Mouse (Mus musculus): Measurements from ENCODE around the gene Mettl16. TPM values are rescaled to one million over a fixed set of nuclear protein-coding genes. Genes with fewer than 3 reads are reported as not detected.

Gene Mettl16
- polyA plus RNA-seq, 1 experiment from 2014 or later: 51.6 TPM

DNA sequence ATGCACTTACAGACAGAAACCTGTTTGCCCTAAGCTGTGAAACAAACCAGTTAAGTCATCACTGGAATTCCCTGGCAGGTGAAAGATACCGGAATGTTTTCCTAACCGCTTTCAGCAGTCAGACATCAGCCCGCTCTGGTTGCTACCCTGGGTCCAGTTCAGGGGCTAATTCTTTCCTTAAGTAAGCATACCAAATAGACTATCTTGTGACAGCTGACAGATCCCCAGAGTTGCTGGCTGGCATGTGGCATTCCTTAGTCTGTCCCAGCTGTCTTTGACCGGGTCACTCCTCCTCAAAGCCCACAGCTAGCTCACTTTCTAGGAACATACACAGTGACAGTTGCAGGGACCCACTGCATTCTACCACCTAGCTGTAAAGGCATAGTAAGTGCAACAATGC, 22.6 kb upstream of the Mettl16 start:
- ATAC-seq (ENCODE audit: insufficient number of reproducible peaks, low FRiP score, low TSS enrichment, low read depth): no peak
- Histone ChIP-seq H3K27me3 (ENCODE audit: control insufficient read depth, insufficient read depth, low read length) (no peaks in the 10 kb centered on the region), H3K4me3 (ENCODE audit: low read depth, low read length) (no peak overlapping the region), H3K27ac (replicated peaks; ENCODE audit: low read depth, low read length) (no peak overlapping the region), H3K9me3 (ENCODE audit: control insufficient read depth, low read length) (no peaks in the 10 kb centered on the region), H3K4me2 (ENCODE audit: low read depth, severe bottlenecking) (no peak overlapping the region), H3K4me1 (ENCODE audit: control insufficient read depth, insufficient read depth, low read length) (no peaks in the 10 kb centered on the region), H3K36me3 (ENCODE audit: control insufficient read depth, insufficient read depth, low read length) (no peaks in the 10 kb centered on the region), H3K9ac (ENCODE audit: low read length) (no peak overlapping the region)
- WGBS: 65% methylated on average over 4 of the region's 4 CpGs
- DNase-seq (ENCODE audit: low spot score): no peak

- no peaks in the 10 kb centered on the region for H3K36me3 ChIP-seq (ENCODE audit: control insufficient read depth, insufficient read depth, low read length)
- no peaks in the 10 kb centered on the region for H3K4me1 ChIP-seq (ENCODE audit: control insufficient read depth, insufficient read depth, low read length)
- H3K27ac ChIP-seq (replicated peaks; ENCODE audit: low read depth, low read length): no peak overlapping the region
- no peaks in the 10 kb centered on the region for H3K9me3 ChIP-seq (ENCODE audit: control insufficient read depth, low read length)
- no peak for ATAC-seq (ENCODE audit: insufficient number of reproducible peaks, low FRiP score, low TSS enrichment, low read depth)
- DNase-seq (ENCODE audit: low spot score): no peak
- H3K4me3 ChIP-seq (ENCODE audit: low read depth, low read length): no peak overlapping the region
- H3K27me3 ChIP-seq (ENCODE audit: control insufficient read depth, insufficient read depth, low read length): no peaks in the 10 kb centered on the region
- no peak overlapping the region for H3K9ac ChIP-seq (ENCODE audit: low read length)
- H3K4me2 ChIP-seq (ENCODE audit: low read depth, severe bottlenecking): no peak overlapping the region
- WGBS: 85% methylated on average over 13 of the region's 13 CpGs
Measured at GRCm38 (mm10) chr11:74749241-74749640, 21.4 kb upstream of the Mettl16 start.

GRCm38 (mm10) chr11:74750662-74751351, 19.8 kb upstream of the Mettl16 start:
- ATAC-seq (ENCODE audit: insufficient number of reproducible peaks, low FRiP score, low TSS enrichment, low read depth) (no peak), DNase-seq (ENCODE audit: low spot score) (no peak)
- Histone ChIP-seq H3K4me3 (ENCODE audit: low read depth, low read length) (no peak overlapping the region), H3K4me2 (ENCODE audit: low read depth, severe bottlenecking) (no peak overlapping the region), H3K27me3 (ENCODE audit: control insufficient read depth, insufficient read depth, low read length) (no peaks in the 10 kb centered on the region), H3K9ac (ENCODE audit: low read length) (no peak overlapping the region), H3K9me3 (ENCODE audit: control insufficient read depth, low read length) (no peaks in the 10 kb centered on the region), H3K36me3 (ENCODE audit: control insufficient read depth, insufficient read depth, low read length) (no peaks in the 10 kb centered on the region), H3K4me1 (ENCODE audit: control insufficient read depth, insufficient read depth, low read length) (no peaks in the 10 kb centered on the region), H3K27ac (replicated peaks; ENCODE audit: low read depth, low read length) (no peak overlapping the region)
- WGBS: 84% methylated on average over 7 of the region's 7 CpGs

GRCm38 (mm10) chr11:74751352-74752066, 19.1 kb upstream of the Mettl16 start:
- H3K9me3 ChIP-seq (ENCODE audit: control insufficient read depth, low read length): no peaks in the 10 kb centered on the region
- H3K27ac ChIP-seq (replicated peaks; ENCODE audit: low read depth, low read length): no peak overlapping the region
- WGBS: 75% methylated on average over 9 of the region's 9 CpGs

GRCm38 (mm10) chr11:74756631-74757030, 14.0 kb upstream of the Mettl16 start:
- no peak overlapping the region for H3K4me2 ChIP-seq (ENCODE audit: low read depth, severe bottlenecking)
- no peak overlapping the region for H3K27ac ChIP-seq (replicated peaks; ENCODE audit: low read depth, low read length)
- ATAC-seq (ENCODE audit: insufficient number of reproducible peaks, low FRiP score, low TSS enrichment, low read depth) (no peak), DNase-seq (ENCODE audit: low spot score) (no peak)
- no peaks in the 10 kb centered on the region for H3K9me3 ChIP-seq (ENCODE audit: control insufficient read depth, low read length)
- no peaks in the 10 kb centered on the region for H3K4me1 ChIP-seq (ENCODE audit: control insufficient read depth, insufficient read depth, low read length)
- H3K4me3 ChIP-seq (ENCODE audit: low read depth, low read length): no peak overlapping the region
- no peak overlapping the region for H3K9ac ChIP-seq (ENCODE audit: low read length)
- H3K27me3 ChIP-seq (ENCODE audit: control insufficient read depth, insufficient read depth, low read length): no peaks in the 10 kb centered on the region
- 65% methylated on average over 2 of the region's 2 CpGs for WGBS
- H3K36me3 ChIP-seq (ENCODE audit: control insufficient read depth, insufficient read depth, low read length): no peaks in the 10 kb centered on the region

More at GRCm38 (mm10) chr11:74751352-74752066, 19.1 kb upstream of the Mettl16 start:
- no peak overlapping the region for H3K4me3 ChIP-seq (ENCODE audit: low read depth, low read length)
- DNase-seq (ENCODE audit: low spot score): no peak
- H3K4me1 ChIP-seq (ENCODE audit: control insufficient read depth, insufficient read depth, low read length): no peaks in the 10 kb centered on the region
- no peak for ATAC-seq (ENCODE audit: insufficient number of reproducible peaks, low FRiP score, low TSS enrichment, low read depth)
- H3K27me3 ChIP-seq (ENCODE audit: control insufficient read depth, insufficient read depth, low read length): no peaks in the 10 kb centered on the region
- no peak overlapping the region for H3K4me2 ChIP-seq (ENCODE audit: low read depth, severe bottlenecking)
- no peaks in the 10 kb centered on the region for H3K36me3 ChIP-seq (ENCODE audit: control insufficient read depth, insufficient read depth, low read length)
- no peak overlapping the region for H3K9ac ChIP-seq (ENCODE audit: low read length)

DNA sequence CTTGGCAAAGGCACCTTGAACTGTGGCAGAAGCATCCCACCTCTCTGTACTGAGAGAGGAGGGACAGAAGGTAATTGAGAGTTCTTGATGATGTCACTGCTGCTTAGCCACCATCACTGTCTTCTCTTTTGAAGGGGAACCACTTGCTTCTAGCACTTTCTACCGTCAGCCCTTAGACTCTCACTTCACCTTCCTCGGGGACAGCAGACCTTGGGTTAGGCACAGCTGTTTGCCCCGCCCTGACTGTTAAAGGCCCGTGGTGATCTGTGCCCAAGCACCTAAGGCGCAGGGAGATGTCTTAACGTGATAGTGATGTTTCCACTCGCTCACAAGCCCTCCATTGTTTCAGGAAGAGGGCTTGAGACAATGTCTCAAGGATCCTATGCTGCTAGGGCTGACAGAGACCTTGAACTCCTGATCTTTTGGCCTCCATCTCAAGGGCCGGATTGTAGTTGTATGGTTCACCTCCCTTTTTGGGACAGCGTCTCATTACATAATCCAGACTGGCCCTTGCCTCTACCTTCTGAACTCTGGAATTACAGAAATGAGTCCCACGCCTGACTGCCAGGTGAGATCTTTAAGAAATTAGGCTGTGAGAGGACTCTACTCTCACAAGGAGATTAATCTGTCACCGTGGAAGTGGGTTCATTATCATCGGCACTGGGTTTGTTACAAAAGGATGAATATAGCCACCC, 9.5 kb upstream of the Mettl16 start:
- H3K27ac ChIP-seq (replicated peaks; ENCODE audit: low read depth, low read length): no peak overlapping the region
- no peaks in the 10 kb centered on the region for H3K36me3 ChIP-seq (ENCODE audit: control insufficient read depth, insufficient read depth, low read length)
- H3K9ac ChIP-seq (ENCODE audit: low read length): no peak overlapping the region
- no peaks in the 10 kb centered on the region for H3K27me3 ChIP-seq (ENCODE audit: control insufficient read depth, insufficient read depth, low read length)
- no peak overlapping the region for H3K4me3 ChIP-seq (ENCODE audit: low read depth, low read length)
- H3K4me1 ChIP-seq (ENCODE audit: control insufficient read depth, insufficient read depth, low read length): no peaks in the 10 kb centered on the region
- H3K4me2 ChIP-seq (ENCODE audit: low read depth, severe bottlenecking): no peak overlapping the region
- DNase-seq (ENCODE audit: low spot score): no peak
- ATAC-seq (ENCODE audit: insufficient number of reproducible peaks, low FRiP score, low TSS enrichment, low read depth): no peak
- H3K9me3 ChIP-seq (ENCODE audit: control insufficient read depth, low read length): no peaks in the 10 kb centered on the region
- WGBS: 75% methylated on average over 12 of the region's 12 CpGs

GRCm38 (mm10) chr11:74763960-74764625, 6.5 kb upstream of the Mettl16 start:
- H3K27ac ChIP-seq (replicated peaks; ENCODE audit: low read depth, low read length): no peak overlapping the region
- H3K4me2 ChIP-seq (ENCODE audit: low read depth, severe bottlenecking): no peak overlapping the region
- no peak overlapping the region for H3K4me3 ChIP-seq (ENCODE audit: low read depth, low read length)
- no peaks in the 10 kb centered on the region for H3K27me3 ChIP-seq (ENCODE audit: control insufficient read depth, insufficient read depth, low read length)
- H3K9me3 ChIP-seq (ENCODE audit: control insufficient read depth, low read length): no peaks in the 10 kb centered on the region
- DNase-seq (ENCODE audit: low spot score): no peak
- WGBS: 83% methylated on average over 10 of the region's 10 CpGs
- no peaks in the 10 kb centered on the region for H3K36me3 ChIP-seq (ENCODE audit: control insufficient read depth, insufficient read depth, low read length)
- H3K4me1 ChIP-seq (ENCODE audit: control insufficient read depth, insufficient read depth, low read length): no peaks in the 10 kb centered on the region
- ATAC-seq (ENCODE audit: insufficient number of reproducible peaks, low FRiP score, low TSS enrichment, low read depth): no peak
- no peak overlapping the region for H3K9ac ChIP-seq (ENCODE audit: low read length)

DNA sequence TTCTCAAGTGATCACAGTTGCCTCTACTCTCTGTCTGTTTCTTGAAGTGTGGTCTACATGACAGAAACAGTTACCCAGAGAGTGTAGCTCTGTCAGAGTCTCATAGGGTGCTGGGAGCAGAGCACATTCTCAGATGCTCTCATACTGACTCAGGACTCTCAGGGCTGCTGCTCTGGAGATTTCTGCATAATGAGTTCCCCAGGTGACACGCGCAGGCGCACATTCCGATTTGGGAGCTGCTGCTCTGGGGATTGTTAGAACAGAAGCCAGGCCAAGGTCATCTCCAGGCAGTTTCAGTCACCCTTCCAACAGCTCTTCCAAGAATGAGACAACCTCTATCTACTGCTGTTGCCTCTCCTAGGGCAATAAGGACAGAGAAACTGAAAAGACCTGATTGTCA, 3.2 kb upstream of the Mettl16 start:
- Histone ChIP-seq H3K9me3 (ENCODE audit: control insufficient read depth, low read length) (no peaks in the 10 kb centered on the region), H3K4me1 (ENCODE audit: control insufficient read depth, insufficient read depth, low read length) (peaks cover 7% of the 10 kb centered on the region), H3K9ac (ENCODE audit: low read length) (no peak overlapping the region), H3K4me3 (ENCODE audit: low read depth, low read length) (no peak overlapping the region), H3K27ac (replicated peaks; ENCODE audit: low read depth, low read length) (no peak overlapping the region), H3K27me3 (ENCODE audit: control insufficient read depth, insufficient read depth, low read length) (no peaks in the 10 kb centered on the region), H3K36me3 (ENCODE audit: control insufficient read depth, insufficient read depth, low read length) (no peaks in the 10 kb centered on the region), H3K4me2 (ENCODE audit: low read depth, severe bottlenecking) (no peak overlapping the region)
- WGBS: 88% methylated on average over 4 of the region's 4 CpGs
- ATAC-seq (ENCODE audit: insufficient number of reproducible peaks, low FRiP score, low TSS enrichment, low read depth): no peak
- DNase-seq (ENCODE audit: low spot score): no peak

All from limb, embryonic 11.5 days (tissue).